Mouse (Mus musculus) hindbrain, embryonic 11.5 days (tissue): Measurements from ENCODE around the gene Ovca2. TPM values are rescaled to one million over a fixed set of nuclear protein-coding genes. Genes with fewer than 3 reads are reported as not detected.

ENCODE experiments used
- ATAC-seq: fragments of 200-750 bp; cut with Nextera tagmentation; 2 replicates; pipeline ENCODE4 v1.8.0; 2017; ENCODE audit warnings: mild to moderate bottlenecking, moderate TSS enrichment, moderate library complexity; ENCODE audit not compliant: low FRiP score
- DNase-seq: peaks from one replicate; pipeline ENCODE4 v3.0.0-alpha.2; 2015; ENCODE audit warnings: low spot score
- H3K27ac ChIP-seq: fragments of 300-500 bp; sonication (generic); 2 replicates; pipeline ENCODE4 v1.5.1; 2014; ENCODE audit warnings: mild to moderate bottlenecking, low read depth, low read length
- H3K27me3 ChIP-seq: fragments of 300-500 bp; sonication (generic); 2 replicates; pipeline ENCODE4 v1.6.1; 2014; ENCODE audit warnings: mild to moderate bottlenecking, low read length, moderate library complexity, mixed read lengths; ENCODE audit not compliant: control insufficient read depth, insufficient read depth
- H3K36me3 ChIP-seq: fragments of 300-500 bp; sonication (generic); 2 replicates; pipeline ENCODE4 v1.6.1; 2014; ENCODE audit warnings: mild to moderate bottlenecking, low read length, moderate library complexity, mixed read lengths; ENCODE audit not compliant: control insufficient read depth, insufficient read depth
- H3K4me1 ChIP-seq: fragments of 300-500 bp; sonication (generic); replicated peaks from 2 replicates; pipeline ENCODE4 v1.6.1; 2014; ENCODE audit warnings: low read length, mixed read lengths; ENCODE audit not compliant: control insufficient read depth, insufficient read depth
- H3K4me2 ChIP-seq: fragments of 300-500 bp; sonication (generic); replicated peaks from 2 replicates; pipeline ENCODE4 v1.6.1; 2014; ENCODE audit warnings: mild to moderate bottlenecking, low read depth, low read length
- H3K4me3 ChIP-seq: fragments of 300-500 bp; sonication (generic); 2 replicates; pipeline ENCODE4 v1.5.1; 2014; ENCODE audit warnings: low read depth, low read length
- H3K9ac ChIP-seq: fragments of 300-500 bp; sonication (generic); 2 replicates; pipeline ENCODE4 v1.6.1; 2014; ENCODE audit warnings: low read depth, low read length
- H3K9me3 ChIP-seq: fragments of 300-500 bp; sonication (generic); 2 replicates; pipeline ENCODE4 v1.6.1; 2016; ENCODE audit warnings: low read length; ENCODE audit not compliant: control insufficient read depth
- WGBS: fragments of 180-500 bp; shearing (Covaris S2); extraction: QIAGEN DNeasy Blood & Tissue Kit; methylation state at CpG from one replicate; pipeline ENCODE4 v1.1.7; 2014; 5-methylcytosine and 5-hydroxymethylcytosine counted together
- polyA plus RNA-seq: library from polyadenylated mRNA; unstranded; fragments of >200 nt; fragmentation: Nextera tagmentation; extraction: Ambion mirVana; gene quantifications from 2 replicates; pipeline ENCODE4 v1.2.1, GENCODE M21; 2014

The Ovca2 gene
- polyA plus RNA-seq, 1 experiment from 2014 or later: 31.0 TPM

GRCm38 (mm10) chr11:75164051-75164450 is 14.6 kb downstream of the Ovca2 start:
- no peak for DNase-seq
- Histone ChIP-seq H3K4me3 (no peak overlapping the region), H3K4me1 (peaks cover 15% of the 10 kb centered on the region), H3K27ac (no peak overlapping the region), H3K9me3 (no peaks in the 10 kb centered on the region), H3K36me3 (peaks cover 2% of the 10 kb centered on the region; the same call in 1 of the 2 replicates), H3K4me2 (no peak overlapping the region), H3K27me3 (peaks cover 61% of the 10 kb centered on the region), H3K9ac (no peak overlapping the region)
- ATAC-seq: no peak
- 76% methylated on average over 2 of the region's 2 CpGs for WGBS

- Histone ChIP-seq H3K27me3 (peaks cover 55% of the 10 kb centered on the region), H3K9me3 (no peaks in the 10 kb centered on the region), H3K4me3 (no peak overlapping the region), H3K4me1 (peaks cover 11% of the 10 kb centered on the region), H3K4me2 (no peak overlapping the region), H3K36me3 (peaks cover 2% of the 10 kb centered on the region; the same call in 1 of the 2 replicates), H3K27ac (no peak overlapping the region), H3K9ac (no peak overlapping the region)
- WGBS: 80% methylated on average over 6 of the region's 6 CpGs
- DNase-seq: no peak
- no peak for ATAC-seq
Measured at GRCm38 (mm10) chr11:75163379-75163778, 15.3 kb downstream of the Ovca2 start.

- no peak overlapping the region; the same call in 1 of the 2 replicates for H3K4me3 ChIP-seq
- no peak overlapping the region for H3K9ac ChIP-seq
- H3K36me3 ChIP-seq: peaks cover 2% of the 10 kb centered on the region; the same call in 1 of the 2 replicates
- no peaks in the 10 kb centered on the region for H3K9me3 ChIP-seq
- no peak overlapping the region for H3K27ac ChIP-seq
- H3K27me3 ChIP-seq: peaks cover 47% of the 10 kb centered on the region
- DNase-seq: no peak
- peaks cover 6% of the 10 kb centered on the region for H3K4me1 ChIP-seq
- WGBS: 91% methylated on average over 12 of the region's 12 CpGs
- no peak overlapping the region for H3K4me2 ChIP-seq
- no peak for ATAC-seq
Measured at GRCm38 (mm10) chr11:75162591-75163080, 16.0 kb downstream of the Ovca2 start.

GRCm38 (mm10) chr11:75161417-75162008 is 17.1 kb downstream of the Ovca2 start:
- Histone ChIP-seq H3K9me3 (no peaks in the 10 kb centered on the region), H3K4me1 (peaks cover 3% of the 10 kb centered on the region), H3K9ac (no peak overlapping the region), H3K4me2 (no peak overlapping the region), H3K27ac (no peak overlapping the region), H3K4me3 (no peak overlapping the region), H3K27me3 (peaks cover 36% of the 10 kb centered on the region), H3K36me3 (peaks cover 2% of the 10 kb centered on the region; the same call in 1 of the 2 replicates)
- DNase-seq (no peak), ATAC-seq (no peak)
- WGBS: 61% methylated on average over 4 of the region's 4 CpGs

- 83% methylated on average over 7 of the region's 7 CpGs for WGBS
- no peak for ATAC-seq
- H3K27me3 ChIP-seq: peaks cover 30% of the 10 kb centered on the region
- H3K36me3 ChIP-seq: peaks cover 2% of the 10 kb centered on the region; the same call in 1 of the 2 replicates
- no peak overlapping the region for H3K9ac ChIP-seq
- H3K4me1 ChIP-seq: peaks cover 3% of the 10 kb centered on the region; the same call in 1 of the 2 replicates
- H3K4me3 ChIP-seq: no peak overlapping the region
- DNase-seq: no peak
- no peak overlapping the region for H3K4me2 ChIP-seq
- no peak overlapping the region for H3K27ac ChIP-seq
- no peaks in the 10 kb centered on the region for H3K9me3 ChIP-seq
Measured at GRCm38 (mm10) chr11:75160954-75161353, 17.7 kb downstream of the Ovca2 start.

DNA sequence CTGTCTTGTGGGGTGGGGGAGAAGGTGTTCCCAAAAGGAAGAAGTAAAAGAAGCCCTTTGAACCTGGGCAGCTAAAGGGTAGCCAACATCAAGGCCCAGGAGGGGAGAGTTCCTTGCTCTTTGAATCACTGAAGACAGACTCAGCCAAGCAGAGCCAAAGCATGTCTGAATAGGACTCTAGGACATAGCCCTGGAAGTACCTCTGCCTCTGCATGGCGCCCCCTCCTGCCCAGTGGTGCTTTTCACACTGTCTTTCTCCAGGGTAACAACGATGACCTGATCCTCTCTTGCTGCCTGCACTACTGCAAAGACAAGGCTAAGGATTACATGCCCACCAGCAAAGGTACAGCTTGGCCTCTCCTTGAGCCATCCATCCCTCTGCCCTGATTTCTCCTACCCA is 19.1 kb downstream of the Ovca2 start:
- peaks cover 2% of the 10 kb centered on the region; the same call in 1 of the 2 replicates for H3K36me3 ChIP-seq
- H3K4me2 ChIP-seq: no peak overlapping the region
- H3K9me3 ChIP-seq: no peaks in the 10 kb centered on the region
- H3K4me1 ChIP-seq: no peaks in the 10 kb centered on the region
- H3K27ac ChIP-seq: no peak overlapping the region
- ATAC-seq (no peak), DNase-seq (no peak)
- peaks cover 16% of the 10 kb centered on the region for H3K27me3 ChIP-seq
- no peak overlapping the region for H3K9ac ChIP-seq
- H3K4me3 ChIP-seq: no peak overlapping the region
- 71% methylated on average over 2 of the region's 2 CpGs for WGBS

- H3K27me3 ChIP-seq: peaks cover 6% of the 10 kb centered on the region
- no peak overlapping the region for H3K4me2 ChIP-seq
- H3K4me1 ChIP-seq: no peaks in the 10 kb centered on the region
- 86% methylated on average over 14 of the region's 14 CpGs for WGBS
- no peak overlapping the region for H3K27ac ChIP-seq
- H3K9ac ChIP-seq: no peak overlapping the region
- ATAC-seq (no peak), DNase-seq (no peak)
- no peaks in the 10 kb centered on the region for H3K9me3 ChIP-seq
- H3K36me3 ChIP-seq: peaks cover 2% of the 10 kb centered on the region; the same call in 1 of the 2 replicates
- H3K4me3 ChIP-seq: no peak overlapping the region
Measured at GRCm38 (mm10) chr11:75158432-75158831, 20.2 kb downstream of the Ovca2 start.

- H3K36me3 ChIP-seq: peaks cover 2% of the 10 kb centered on the region; the same call in 1 of the 2 replicates
- H3K4me1 ChIP-seq: no peaks in the 10 kb centered on the region
- H3K4me3 ChIP-seq: no peak overlapping the region
- no peaks in the 10 kb centered on the region for H3K9me3 ChIP-seq
- H3K9ac ChIP-seq: no peak overlapping the region
- WGBS: 30% methylated on average over 2 of the region's 2 CpGs
- ATAC-seq (no peak), DNase-seq (no peak)
- H3K27ac ChIP-seq: no peak overlapping the region
- no peak overlapping the region for H3K4me2 ChIP-seq
- peaks cover under 1% of the 10 kb centered on the region; the same call in 1 of the 2 replicates for H3K27me3 ChIP-seq
Measured at GRCm38 (mm10) chr11:75157901-75158300, 20.7 kb downstream of the Ovca2 start.

- Histone ChIP-seq H3K4me1 (no peaks in the 10 kb centered on the region), H3K27me3 (no peaks in the 10 kb centered on the region), H3K4me2 (no peak overlapping the region), H3K9me3 (no peaks in the 10 kb centered on the region), H3K36me3 (peaks cover 2% of the 10 kb centered on the region; the same call in 1 of the 2 replicates), H3K4me3 (no peak overlapping the region), H3K27ac (peak overlapping the region; percentile 3; the same call in 1 of the 2 replicates), H3K9ac (no peak overlapping the region)
- DNase-seq: no peak
- ATAC-seq: no peak
- 46% methylated on average over 4 of the region's 4 CpGs for whole genome bisulfite sequencing
Measured at GRCm38 (mm10) chr11:75157037-75157436, 21.6 kb downstream of the Ovca2 start.
